Mouse (Mus musculus) bone marrow macrophage, adult 2 months (primary cell): ENCODE data around the gene Nsl1.

Source experiments
- CTCF ChIP-seq: IDR thresholded peaks from 2 replicates; pipeline ENCODE4 v1.5.1; 2012; ENCODE audit warnings: low read depth, mild to moderate bottlenecking, low read length, moderate library complexity
- POLR2A ChIP-seq: IDR thresholded peaks from 2 replicates; pipeline ENCODE4 v1.6.1; 2012; ENCODE audit warnings: mild to moderate bottlenecking, low read depth, low read length, borderline replicate concordance

DNA sequence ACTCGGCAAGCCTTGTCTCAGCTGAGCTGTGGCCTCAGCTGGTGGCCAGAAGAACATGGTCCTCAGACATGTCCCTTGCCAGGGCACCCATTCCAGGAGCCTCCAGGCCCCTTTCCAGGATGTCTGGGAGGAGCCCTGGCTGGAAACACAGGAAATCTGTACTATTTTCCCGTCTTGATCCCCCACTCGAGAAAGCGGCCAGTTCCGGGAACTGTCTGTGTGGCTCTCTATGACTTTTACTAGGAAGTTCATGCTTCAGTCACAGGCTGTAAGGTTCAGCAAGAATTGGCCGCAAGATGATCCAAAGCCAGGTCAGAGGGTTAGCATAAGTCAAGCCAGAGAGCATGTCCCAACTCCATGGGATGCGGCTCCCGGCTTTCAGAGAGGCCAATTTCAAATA, 29.2 kb downstream of the Nsl1 start:
- no peak for TF ChIP-seq CTCF
- TF ChIP-seq POLR2A, result no peak
